Mouse (Mus musculus): Measurements from ENCODE around the gene Mdh2. TPM values are rescaled to one million over a fixed set of nuclear protein-coding genes. Genes with fewer than 3 reads are reported as not detected.

Mdh2 gene
- polyA plus RNA-seq, 1 experiment from 2014 or later: 496 TPM

GRCm38 (mm10) chr5:135806555-135807262 lies 28.4 kb downstream of the Mdh2 start, which contains the start of gene Srrm3:
TSS of gene Srrm3 (plus strand) at chr5:135806890.
- Histone ChIP-seq H3K27ac (ENCODE audit: low read length) (no peak within 1 kb of the TSS), H3K36me3 (ENCODE audit: control insufficient read depth, insufficient read depth, low read length) (no peaks in the 10 kb centered on the region), H3K9me3 (ENCODE audit: control insufficient read depth, low read depth, low read length) (no peaks in the 10 kb centered on the region), H3K4me1 (ENCODE audit: control insufficient read depth, insufficient read depth, low read length) (no peaks in the 10 kb centered on the region), H3K9ac (replicated peaks; ENCODE audit: low read depth, low read length) (no peak within 1 kb of the TSS), H3K4me3 (ENCODE audit: low read depth, low read length) (no peak within 1 kb of the TSS), H3K27me3 (ENCODE audit: control insufficient read depth, insufficient read depth, low read length) (no peaks in the 10 kb centered on the region), H3K4me2 (replicated peaks; ENCODE audit: low read depth, low read length) (peak within 1 kb of the TSS; percentile 7; the same call in 1 of the 2 replicates)
- no peak for ATAC-seq (ENCODE audit: insufficient number of reproducible peaks, insufficient read depth, low FRiP score, low read depth)
- 5% methylated on average over 29 of the region's 29 CpGs for WGBS

GRCm38 (mm10) chr5:135807263-135807637 lies 29.0 kb downstream of the Mdh2 start:
- ATAC-seq (ENCODE audit: insufficient number of reproducible peaks, insufficient read depth, low FRiP score, low read depth): no peak
- H3K4me1 ChIP-seq (ENCODE audit: control insufficient read depth, insufficient read depth, low read length): no peaks in the 10 kb centered on the region
- H3K9ac ChIP-seq (replicated peaks; ENCODE audit: low read depth, low read length): no peak overlapping the region
- no peak overlapping the region for H3K27ac ChIP-seq (ENCODE audit: low read length)
- WGBS: 57% methylated on average over 3 of the region's 3 CpGs
- no peaks in the 10 kb centered on the region for H3K9me3 ChIP-seq (ENCODE audit: control insufficient read depth, low read depth, low read length)
- no peaks in the 10 kb centered on the region for H3K36me3 ChIP-seq (ENCODE audit: control insufficient read depth, insufficient read depth, low read length)
- no peaks in the 10 kb centered on the region for H3K27me3 ChIP-seq (ENCODE audit: control insufficient read depth, insufficient read depth, low read length)
- H3K4me2 ChIP-seq (replicated peaks; ENCODE audit: low read depth, low read length): no peak overlapping the region
- H3K4me3 ChIP-seq (ENCODE audit: low read depth, low read length): no peak overlapping the region

GRCm38 (mm10) chr5:135812991-135813390 lies 34.7 kb downstream of the Mdh2 start:
- 71% methylated on average over 5 of the region's 5 CpGs for WGBS
- Histone ChIP-seq H3K27me3 (ENCODE audit: control insufficient read depth, insufficient read depth, low read length) (no peaks in the 10 kb centered on the region), H3K36me3 (ENCODE audit: control insufficient read depth, insufficient read depth, low read length) (no peaks in the 10 kb centered on the region), H3K9ac (replicated peaks; ENCODE audit: low read depth, low read length) (no peak overlapping the region), H3K9me3 (ENCODE audit: control insufficient read depth, low read depth, low read length) (no peaks in the 10 kb centered on the region), H3K4me2 (replicated peaks; ENCODE audit: low read depth, low read length) (no peak overlapping the region), H3K27ac (ENCODE audit: low read length) (no peak overlapping the region), H3K4me1 (ENCODE audit: control insufficient read depth, insufficient read depth, low read length) (no peaks in the 10 kb centered on the region), H3K4me3 (ENCODE audit: low read depth, low read length) (no peak overlapping the region)
- ATAC-seq (ENCODE audit: insufficient number of reproducible peaks, insufficient read depth, low FRiP score, low read depth): no peak

GRCm38 (mm10) chr5:135818491-135818890 lies 40.2 kb downstream of the Mdh2 start:
- no peak overlapping the region for H3K27ac ChIP-seq (ENCODE audit: low read length)
- WGBS: 36% methylated on average over 7 of the region's 7 CpGs
- no peak overlapping the region for H3K9ac ChIP-seq (replicated peaks; ENCODE audit: low read depth, low read length)
- no peak overlapping the region for H3K4me2 ChIP-seq (replicated peaks; ENCODE audit: low read depth, low read length)
- no peaks in the 10 kb centered on the region for H3K4me1 ChIP-seq (ENCODE audit: control insufficient read depth, insufficient read depth, low read length)
- H3K9me3 ChIP-seq (ENCODE audit: control insufficient read depth, low read depth, low read length): no peaks in the 10 kb centered on the region
- H3K36me3 ChIP-seq (ENCODE audit: control insufficient read depth, insufficient read depth, low read length): no peaks in the 10 kb centered on the region
- no peak for ATAC-seq (ENCODE audit: insufficient number of reproducible peaks, insufficient read depth, low FRiP score, low read depth)
- no peak overlapping the region for H3K4me3 ChIP-seq (ENCODE audit: low read depth, low read length)
- H3K27me3 ChIP-seq (ENCODE audit: control insufficient read depth, insufficient read depth, low read length): no peaks in the 10 kb centered on the region

GRCm38 (mm10) chr5:135822316-135822944 lies 44.1 kb downstream of the Mdh2 start:
- 28% methylated on average over 7 of the region's 7 CpGs for WGBS
- Histone ChIP-seq H3K27ac (ENCODE audit: low read length) (no peak overlapping the region), H3K27me3 (ENCODE audit: control insufficient read depth, insufficient read depth, low read length) (no peaks in the 10 kb centered on the region), H3K36me3 (ENCODE audit: control insufficient read depth, insufficient read depth, low read length) (no peaks in the 10 kb centered on the region), H3K4me1 (ENCODE audit: control insufficient read depth, insufficient read depth, low read length) (no peaks in the 10 kb centered on the region), H3K4me2 (replicated peaks; ENCODE audit: low read depth, low read length) (no peak overlapping the region), H3K9me3 (ENCODE audit: control insufficient read depth, low read depth, low read length) (no peaks in the 10 kb centered on the region), H3K9ac (replicated peaks; ENCODE audit: low read depth, low read length) (no peak overlapping the region), H3K4me3 (ENCODE audit: low read depth, low read length) (no peak overlapping the region)
- ATAC-seq (ENCODE audit: insufficient number of reproducible peaks, insufficient read depth, low FRiP score, low read depth): no peak

- Histone ChIP-seq H3K4me3 (ENCODE audit: low read depth, low read length) (no peak overlapping the region), H3K27ac (ENCODE audit: low read length) (no peak overlapping the region), H3K27me3 (ENCODE audit: control insufficient read depth, insufficient read depth, low read length) (no peaks in the 10 kb centered on the region), H3K4me1 (ENCODE audit: control insufficient read depth, insufficient read depth, low read length) (no peaks in the 10 kb centered on the region), H3K9me3 (ENCODE audit: control insufficient read depth, low read depth, low read length) (no peaks in the 10 kb centered on the region), H3K4me2 (replicated peaks; ENCODE audit: low read depth, low read length) (no peak overlapping the region), H3K9ac (replicated peaks; ENCODE audit: low read depth, low read length) (no peak overlapping the region), H3K36me3 (ENCODE audit: control insufficient read depth, insufficient read depth, low read length) (no peaks in the 10 kb centered on the region)
- ATAC-seq (ENCODE audit: insufficient number of reproducible peaks, insufficient read depth, low FRiP score, low read depth): no peak
- 54% methylated on average over 3 of the region's 3 CpGs for WGBS
Observed at GRCm38 (mm10) chr5:135824517-135824916, 46.2 kb downstream of the Mdh2 start.

- Histone ChIP-seq H3K4me1 (ENCODE audit: control insufficient read depth, insufficient read depth, low read length) (no peaks in the 10 kb centered on the region), H3K36me3 (ENCODE audit: control insufficient read depth, insufficient read depth, low read length) (no peaks in the 10 kb centered on the region), H3K4me2 (replicated peaks; ENCODE audit: low read depth, low read length) (no peak overlapping the region), H3K27ac (ENCODE audit: low read length) (no peak overlapping the region), H3K27me3 (ENCODE audit: control insufficient read depth, insufficient read depth, low read length) (no peaks in the 10 kb centered on the region), H3K4me3 (ENCODE audit: low read depth, low read length) (no peak overlapping the region), H3K9ac (replicated peaks; ENCODE audit: low read depth, low read length) (no peak overlapping the region), H3K9me3 (ENCODE audit: control insufficient read depth, low read depth, low read length) (no peaks in the 10 kb centered on the region)
- ATAC-seq (ENCODE audit: insufficient number of reproducible peaks, insufficient read depth, low FRiP score, low read depth): no peak
- 52% methylated on average over 6 of the region's 6 CpGs for WGBS
Observed at GRCm38 (mm10) chr5:135826225-135826624, 47.9 kb downstream of the Mdh2 start.

- no peak for ATAC-seq (ENCODE audit: insufficient number of reproducible peaks, insufficient read depth, low FRiP score, low read depth)
- Histone ChIP-seq H3K27me3 (ENCODE audit: control insufficient read depth, insufficient read depth, low read length) (no peaks in the 10 kb centered on the region), H3K9me3 (ENCODE audit: control insufficient read depth, low read depth, low read length) (no peaks in the 10 kb centered on the region), H3K4me2 (replicated peaks; ENCODE audit: low read depth, low read length) (no peak overlapping the region), H3K9ac (replicated peaks; ENCODE audit: low read depth, low read length) (no peak overlapping the region), H3K36me3 (ENCODE audit: control insufficient read depth, insufficient read depth, low read length) (no peaks in the 10 kb centered on the region), H3K4me1 (ENCODE audit: control insufficient read depth, insufficient read depth, low read length) (no peaks in the 10 kb centered on the region), H3K27ac (ENCODE audit: low read length) (no peak overlapping the region), H3K4me3 (ENCODE audit: low read depth, low read length) (no peak overlapping the region)
- WGBS: 80% methylated on average over 8 of the region's 8 CpGs
Observed at GRCm38 (mm10) chr5:135829381-135829780, 51.1 kb downstream of the Mdh2 start.

Data from stomach, embryonic 14.5 days (tissue).